Mouse (Mus musculus) layer of hippocampus, postnatal 36 days (tissue): ENCODE data around the gene Spon1. TPM values are rescaled to one million over a fixed set of nuclear protein-coding genes. Genes with fewer than 3 reads are reported as not detected.

Source experiments
- DNase-seq, 2 experiments: peaks; one replicate each; pipeline ENCODE4 v3.0.0; 2022
- total RNA-seq, 2 experiments: library from RNA; stranded (reverse); gene quantifications; 2 replicates each; pipeline ENCODE4 v1.2.3; 2021

Gene Spon1
- total RNA-seq, 2 experiments from 2014 or later = 65.4 to 66.9 TPM

DNA sequence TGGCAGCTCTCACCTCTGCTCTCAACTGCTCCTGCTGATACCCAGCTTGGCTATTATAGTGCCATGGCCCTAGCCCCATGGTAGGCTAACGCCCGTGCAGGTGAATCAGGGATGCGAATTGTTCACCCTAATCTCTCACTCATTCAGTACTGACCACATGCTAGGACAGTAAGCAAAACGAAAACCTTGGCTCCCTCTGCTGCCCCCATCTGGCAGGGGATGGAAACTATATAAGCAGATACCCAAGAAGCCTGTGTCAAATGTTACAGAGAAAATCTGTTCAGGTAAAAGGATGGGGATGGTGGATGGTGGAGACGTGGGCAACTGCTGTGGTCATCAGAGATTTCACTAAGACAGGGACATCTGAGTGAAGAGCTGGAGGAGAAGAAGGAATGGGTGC lies 241.8 kb downstream of the Spon1 start:
- DNase-seq = no peak

DNA sequence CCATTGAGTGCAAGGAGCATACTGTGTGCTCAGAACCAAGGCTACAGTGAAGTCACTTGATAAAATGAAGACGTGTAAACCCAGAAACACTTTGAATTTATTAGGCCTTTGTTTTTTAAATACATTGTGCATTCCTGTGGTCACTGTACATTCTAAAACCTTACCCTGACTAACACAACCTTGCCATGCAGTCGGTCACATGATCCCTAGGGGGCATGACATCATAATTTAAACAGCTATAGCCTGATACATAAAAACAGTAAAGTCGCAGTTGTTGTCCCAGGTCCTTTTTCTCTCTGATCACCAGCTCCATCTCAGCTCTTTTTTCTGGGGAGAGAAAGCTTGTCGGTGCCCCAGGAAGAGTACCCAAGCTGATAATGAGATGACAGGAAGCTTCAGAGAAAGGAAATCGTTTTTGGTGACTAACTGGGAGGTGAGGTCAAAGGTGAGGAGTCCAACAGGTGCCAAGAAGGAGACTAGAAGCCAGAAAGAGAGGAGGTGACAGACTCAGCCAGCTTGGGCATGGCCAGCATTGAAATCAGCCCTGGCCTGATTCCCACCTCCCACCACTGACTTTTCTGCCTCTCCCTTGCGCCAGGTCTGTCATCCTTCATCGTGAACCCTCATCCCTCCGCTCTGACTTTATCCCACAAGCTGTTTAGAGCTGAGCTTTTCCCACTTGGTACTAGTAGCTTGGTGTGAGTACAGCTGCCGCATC lies 246.1 kb downstream of the Spon1 start:
- no peak for DNase-seq

GRCm38 (mm10) chr7:114016001-114016949 lies 250.5 kb downstream of the Spon1 start:
- DNase-seq = no peak

- no peak for DNase-seq
Measured at GRCm38 (mm10) chr7:114018861-114019260, 253.1 kb downstream of the Spon1 start.

DNA sequence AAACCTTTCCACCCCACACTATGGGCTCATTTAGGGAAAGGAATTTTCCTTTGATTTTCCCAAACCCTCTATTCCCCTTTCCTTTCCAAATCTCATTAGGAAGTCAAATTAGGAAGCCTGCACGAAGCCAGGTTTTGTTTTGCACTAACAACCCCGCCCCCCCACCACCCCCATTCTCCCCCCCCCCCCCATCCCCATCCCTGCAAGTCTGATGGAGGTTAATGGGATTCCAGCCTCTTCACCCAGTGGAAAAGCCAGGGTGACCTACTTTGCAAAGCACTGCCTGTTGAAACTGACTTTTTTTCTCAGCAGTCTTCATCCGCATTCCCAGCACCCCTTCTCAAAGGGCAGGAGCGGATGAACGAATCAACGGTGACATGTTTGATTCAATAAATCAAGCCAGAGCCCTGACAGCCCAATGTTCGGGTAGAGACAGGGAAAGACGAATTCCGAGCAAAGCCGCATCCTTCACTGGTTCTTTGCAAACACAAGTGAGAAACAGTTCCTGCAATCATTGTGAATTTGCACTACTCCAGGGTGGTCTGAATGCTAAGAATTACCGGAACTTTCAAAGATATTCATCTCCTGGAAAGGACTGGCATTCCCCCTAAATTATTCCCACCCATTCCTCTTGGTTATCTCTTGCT lies 254.4 kb downstream of the Spon1 start:
- peak in 1 of 2 experiments; percentile 37 for DNase-seq

GRCm38 (mm10) chr7:114020704-114021093 lies 254.9 kb downstream of the Spon1 start:
- DNase-seq = peak; percentile 79 to 81

DNA sequence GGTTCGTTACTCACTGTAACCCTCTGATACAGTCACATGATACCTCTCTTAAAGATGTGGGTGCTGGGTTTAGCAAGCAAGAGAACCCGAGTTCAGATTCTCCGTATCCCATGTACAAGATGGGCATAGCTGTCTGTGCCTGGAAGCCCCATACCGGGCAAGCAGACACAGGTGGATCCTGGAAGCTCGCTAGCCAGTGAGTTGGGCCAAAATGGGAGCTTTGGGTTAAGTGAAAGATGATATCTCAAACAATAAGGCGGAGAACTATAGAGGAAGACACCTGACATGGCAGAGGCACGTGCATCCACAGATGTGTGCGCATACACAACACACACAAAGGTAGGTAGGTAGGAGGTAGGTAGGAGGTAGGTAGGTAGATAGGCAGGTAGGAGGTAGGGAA lies 261.1 kb downstream of the Spon1 start:
- DNase-seq = no peak

DNA sequence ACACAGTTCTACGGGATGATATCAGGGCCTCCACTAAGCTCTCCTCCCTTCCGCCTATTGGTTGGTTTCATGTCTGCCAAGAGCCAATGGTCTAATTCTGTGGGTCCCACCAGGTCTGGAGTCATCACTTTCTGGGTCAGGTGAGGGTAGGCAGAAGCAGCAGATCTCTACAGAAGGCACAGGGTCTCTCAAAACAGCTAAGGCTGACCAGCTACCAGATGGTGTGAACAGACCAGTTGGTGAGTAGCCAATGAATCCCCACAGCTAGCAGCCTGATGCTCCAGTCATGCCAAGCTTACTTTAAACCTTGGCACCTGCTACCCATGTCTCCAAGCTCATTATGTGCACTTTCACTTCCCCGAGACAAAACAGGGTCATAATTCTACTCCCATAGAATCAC lies 261.6 kb downstream of the Spon1 start:
- no peak for DNase-seq

- DNase-seq = no peak
Measured at GRCm38 (mm10) chr7:114028828-114029227, 263.0 kb downstream of the Spon1 start.

GRCm38 (mm10) chr7:114029596-114029995 lies 263.8 kb downstream of the Spon1 start:
- DNase-seq = peak in 1 of 2 experiments; percentile 45

DNA sequence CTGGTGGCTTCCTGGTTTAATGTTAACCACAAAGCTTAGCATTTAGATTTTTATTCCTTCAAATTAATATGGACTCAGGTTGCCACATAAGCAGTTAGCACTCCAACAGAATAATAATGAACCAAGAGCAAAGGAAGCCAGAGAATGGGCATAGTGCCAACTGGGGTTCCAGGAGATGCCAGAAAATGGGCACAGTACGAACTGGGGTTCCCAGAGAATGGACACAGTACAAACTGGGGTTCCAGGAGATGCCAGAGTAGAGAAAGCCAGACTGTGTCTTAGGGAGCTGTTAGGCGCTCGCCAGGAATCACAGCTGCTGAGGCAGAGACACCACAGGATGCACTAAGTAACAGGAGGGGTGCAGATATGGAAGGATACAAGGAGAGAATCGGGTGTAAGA lies 271.4 kb downstream of the Spon1 start:
- peak in 1 of 2 experiments; percentile 40 for DNase-seq

- DNase-seq = no peak
Measured at GRCm38 (mm10) chr7:114041349-114041748, 275.6 kb downstream of the Spon1 start.

DNA sequence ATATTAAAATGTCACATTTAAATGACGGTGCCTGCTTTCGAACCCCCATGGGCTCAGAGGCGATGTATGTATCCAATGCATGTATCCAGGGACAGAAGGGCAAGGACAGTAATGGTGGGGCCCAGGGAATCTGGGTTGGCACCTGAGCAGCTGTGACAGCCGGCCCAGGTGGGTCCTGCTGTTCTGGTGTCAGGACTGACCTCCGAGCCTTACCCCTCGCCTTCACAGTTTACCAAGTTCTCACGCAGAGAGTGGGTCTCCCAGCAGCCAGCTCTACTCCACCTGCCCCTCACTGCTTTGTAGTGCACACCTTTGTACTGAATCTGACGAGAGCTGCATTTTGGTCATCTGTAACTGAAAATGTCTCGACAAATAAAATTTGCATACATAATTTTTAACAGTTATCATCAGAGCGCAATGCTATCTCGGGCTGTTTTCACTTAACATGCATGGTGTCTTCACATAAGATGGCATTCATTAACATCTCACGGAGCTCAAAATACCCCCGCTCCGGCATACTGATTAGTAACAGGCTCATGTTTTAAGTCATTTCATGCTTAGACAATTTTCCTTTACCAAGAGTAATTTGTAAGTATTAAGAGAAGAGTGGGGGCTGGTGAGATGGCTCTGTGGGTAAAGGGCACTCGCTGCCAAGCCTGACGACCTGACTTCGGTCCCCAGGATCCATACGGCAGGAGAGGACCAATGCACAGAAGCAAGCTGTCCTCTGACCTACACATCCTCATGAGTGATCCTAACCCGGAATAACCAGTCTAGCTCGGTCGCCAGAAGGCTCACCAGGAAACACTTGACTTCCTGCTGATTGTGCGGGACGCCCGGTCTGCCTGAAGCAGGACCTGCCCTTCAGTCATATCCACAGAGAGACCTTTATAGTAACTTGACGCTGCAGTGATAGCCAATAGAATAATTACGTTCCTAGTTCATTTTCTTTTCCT lies 277.5 kb downstream of the Spon1 start:
- DNase-seq = no peak

DNA sequence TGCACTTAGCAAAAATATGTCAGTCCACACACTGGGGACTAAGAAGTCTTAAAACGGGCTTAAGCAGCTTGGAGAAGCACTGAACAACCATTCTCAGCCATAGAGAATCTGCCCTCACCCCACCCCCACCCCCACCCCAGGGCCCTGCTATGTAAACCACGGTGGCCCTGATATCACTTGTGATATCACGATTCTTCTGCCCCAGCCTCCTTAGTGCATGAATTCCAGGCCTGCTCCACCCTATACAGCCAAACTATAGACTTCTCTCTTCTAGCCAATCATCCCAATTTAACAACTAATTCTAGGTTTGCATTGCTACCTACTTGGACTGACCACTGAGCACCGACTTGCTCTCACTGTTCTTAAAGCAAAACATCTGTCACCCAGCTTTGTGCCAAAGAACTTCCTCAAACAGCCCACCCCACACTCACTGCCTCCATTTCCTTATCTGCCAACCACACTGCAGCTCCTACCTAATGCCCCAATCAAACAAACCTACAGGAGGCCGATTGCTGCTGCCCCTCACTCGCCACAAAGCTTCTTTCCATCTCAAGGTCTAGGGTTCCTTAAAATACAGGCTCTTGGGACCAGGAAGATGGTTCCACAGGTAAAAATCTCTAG lies 278.2 kb downstream of the Spon1 start:
- DNase-seq = no peak

DNA sequence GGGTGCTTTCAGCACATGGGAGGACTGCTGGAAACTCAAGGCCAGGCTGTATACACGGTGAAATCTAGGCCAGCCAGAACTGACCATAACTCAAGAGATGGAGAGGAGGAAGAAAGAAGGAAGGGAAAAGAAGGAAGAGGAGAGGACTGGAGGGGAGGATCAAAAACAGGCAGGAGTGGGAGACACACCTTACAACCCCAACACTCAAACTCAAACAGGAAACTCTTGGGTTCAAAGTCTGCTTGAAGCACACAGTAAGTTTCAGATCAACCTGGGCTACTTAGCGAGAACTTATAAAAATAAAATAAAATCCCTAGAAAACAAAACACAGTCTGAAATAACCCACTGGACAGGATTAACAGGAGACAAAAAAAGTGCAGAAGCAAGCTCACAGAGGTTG lies 280.0 kb downstream of the Spon1 start:
- DNase-seq = no peak

GRCm38 (mm10) chr7:114053720-114054119 lies 287.9 kb downstream of the Spon1 start:
- no peak for DNase-seq

GRCm38 (mm10) chr7:114058166-114058565 lies 292.4 kb downstream of the Spon1 start:
- no peak for DNase-seq

- DNase-seq = no peak
Measured at GRCm38 (mm10) chr7:114058927-114059441, 293.2 kb downstream of the Spon1 start.

GRCm38 (mm10) chr7:114060445-114060844 lies 294.6 kb downstream of the Spon1 start:
- DNase-seq = no peak

DNA sequence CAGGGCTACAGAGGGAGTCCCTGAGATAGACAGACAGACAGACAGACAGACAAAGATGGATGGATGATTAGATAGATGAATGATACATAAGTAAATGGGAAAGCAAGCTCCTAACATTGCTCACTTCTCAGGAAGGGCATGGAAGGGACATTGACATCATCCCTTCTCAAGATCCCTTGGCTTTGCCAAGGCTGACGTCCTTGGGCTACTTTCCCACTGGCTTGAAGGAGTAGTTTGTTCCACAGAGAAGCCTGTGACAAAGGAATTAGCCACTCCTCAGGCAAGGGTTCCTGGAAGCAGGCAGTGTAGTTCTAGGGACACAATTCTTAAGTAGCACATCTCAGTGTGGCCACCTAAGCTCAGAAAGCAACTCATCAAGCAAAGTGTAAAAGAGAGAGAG lies 296.7 kb downstream of the Spon1 start:
- DNase-seq = no peak

DNA sequence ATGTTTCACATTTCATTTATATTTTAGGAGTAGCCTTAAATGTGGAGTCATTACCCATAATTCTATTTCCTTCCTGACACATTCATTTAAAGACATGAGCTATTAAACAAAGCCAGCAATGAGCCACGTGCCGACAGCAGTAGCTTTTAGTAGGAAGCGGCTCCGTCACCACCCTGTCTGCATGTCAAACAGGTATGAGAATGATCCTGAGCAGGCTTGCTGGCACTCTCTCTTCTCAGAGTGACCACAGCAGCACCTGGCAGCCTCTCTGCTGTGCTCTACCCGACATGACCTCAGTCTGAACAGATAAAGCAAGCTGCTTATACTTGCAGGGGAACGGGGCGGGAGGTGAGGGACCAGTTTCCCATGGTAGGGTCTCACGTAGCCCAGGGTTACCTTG lies 297.7 kb downstream of the Spon1 start:
- DNase-seq = no peak
